Mouse (Mus musculus) subcutaneous adipose tissue, adult 2 months (tissue): ENCODE results near the gene Fbxo33. TPM values are rescaled to one million over a fixed set of nuclear protein-coding genes. Genes with fewer than 3 reads are reported as not detected.

Source experiments
- polyA plus RNA-seq: library from polyadenylated mRNA; depleted of rRNA; stranded (reverse); fragments of >200 nt; gene quantifications from 2 replicates; pipeline ENCODE4 v1.2.3, GENCODE M21; 2012; ENCODE audit warnings: low replicate concordance; rRNA removed

Fbxo33 gene
- 11.6 and 12.8 TPM in 2 replicates for polyA plus RNA-seq

GRCm38 (mm10) chr12:59219325-59220225 is at the start of gene Fbxo33:
TSS of gene Fbxo33 (minus strand) at chr12:59219725.

Other genes with a start within 250 kb of the Fbxo33 start
- 27.7 and 34.3 TPM in 2 replicates for gene Sec23a, start 207.7 kb downstream of the Fbxo33 start, polyA plus RNA-seq
- gene Gemin2, start 206.3 kb downstream of the Fbxo33 start, polyA plus RNA-seq = 1.7 and 4.1 TPM in 2 replicates
- gene Trappc6b, start 158.3 kb downstream of the Fbxo33 start, polyA plus RNA-seq = 83.7 and 122 TPM in 2 replicates
- gene Pnn, start 152.8 kb downstream of the Fbxo33 start, polyA plus RNA-seq = 8.5 and 16.6 TPM in 2 replicates
- 41.4 and 47.6 TPM in 2 replicates for gene Mia2, start 123.9 kb downstream of the Fbxo33 start, polyA plus RNA-seq